Mouse (Mus musculus) liver, adult 2 months (tissue): ENCODE results near the gene Aspdh. TPM values are rescaled to one million over a fixed set of nuclear protein-coding genes. Genes with fewer than 3 reads are reported as not detected.

Experiments used
- DNase-seq: peaks from one replicate; pipeline ENCODE4 v3.0.0-alpha.2; 2011; ENCODE audit warnings: low read depth, low spot score; ENCODE audit errors: extremely low read depth
- H3K27ac ChIP-seq: fragments of 200-500 bp; replicated peaks from 2 replicates; pipeline ENCODE4 v1.5.1; 2012; ENCODE audit warnings: low read depth, mild to moderate bottlenecking, control low read depth, inconsistent platforms, low read length; ENCODE audit not compliant: insufficient read depth
- H3K27me3 ChIP-seq: fragments of 200-500 bp; 2 replicates; pipeline ENCODE4 v1.6.1; 2012; ENCODE audit warnings: mild to moderate bottlenecking, moderate library complexity, low read length, inconsistent platforms; ENCODE audit not compliant: control insufficient read depth, insufficient read depth
- H3K36me3 ChIP-seq: fragments of 200-500 bp; 2 replicates; pipeline ENCODE4 v1.6.1; 2012; ENCODE audit warnings: low read length, inconsistent platforms; ENCODE audit not compliant: control insufficient read depth, insufficient read depth
- H3K4me1 ChIP-seq: fragments of 200-500 bp; 2 replicates; pipeline ENCODE4 v1.6.1; 2011; ENCODE audit warnings: low read length; ENCODE audit not compliant: control insufficient read depth, insufficient read depth
- H3K4me3 ChIP-seq: fragments of 200-500 bp; 2 replicates; pipeline ENCODE4 v1.5.1; 2011; ENCODE audit warnings: low read depth, mild to moderate bottlenecking, control low read depth, low read length, moderate library complexity; ENCODE audit not compliant: insufficient read depth
- H3K79me2 ChIP-seq: fragments of 200-500 bp; 2 replicates; pipeline ENCODE4 v1.6.1; 2012; ENCODE audit warnings: inconsistent platforms, mild to moderate bottlenecking, low read length, moderate library complexity; ENCODE audit not compliant: control insufficient read depth, insufficient read depth
- H3K9ac ChIP-seq: fragments of 200-500 bp; 2 replicates; pipeline ENCODE4 v1.6.1; 2012; ENCODE audit warnings: low read depth, mild to moderate bottlenecking, control low read depth, inconsistent platforms, low read length
- CTCF ChIP-seq: fragments of 200-500 bp; IDR thresholded peaks from 2 replicates; pipeline ENCODE4 v1.5.1; 2011; ENCODE audit warnings: low read depth, low read length, control low read depth
- POLR2A ChIP-seq: fragments of 200-500 bp; IDR thresholded peaks from 2 replicates; pipeline ENCODE4 v1.6.1; 2011; ENCODE audit warnings: low read length, control low read depth; ENCODE audit not compliant: insufficient read depth; ENCODE audit errors: extremely low read depth
- WGBS: fragments of 180-500 bp; shearing (Covaris S2); methylation state at CpG from one replicate; pipeline ENCODE4 v1.1.7; 2018; 5-methylcytosine and 5-hydroxymethylcytosine counted together
- polyA plus RNA-seq: library from polyadenylated mRNA; depleted of rRNA; stranded (reverse); fragments of >200 nt; gene quantifications from 2 replicates; pipeline ENCODE4 v1.2.3, GENCODE M21; 2012; rRNA removed
- total RNA-seq: library from RNA; depleted of rRNA; stranded (reverse); fragments of >200 nt; gene quantifications from 2 replicates; pipeline ENCODE4 v1.2.3, GENCODE M21; 2014; rRNA removed

Gene Aspdh
- total and polyA plus RNA-seq, 2 experiments: 146 to 608 TPM

DNA sequence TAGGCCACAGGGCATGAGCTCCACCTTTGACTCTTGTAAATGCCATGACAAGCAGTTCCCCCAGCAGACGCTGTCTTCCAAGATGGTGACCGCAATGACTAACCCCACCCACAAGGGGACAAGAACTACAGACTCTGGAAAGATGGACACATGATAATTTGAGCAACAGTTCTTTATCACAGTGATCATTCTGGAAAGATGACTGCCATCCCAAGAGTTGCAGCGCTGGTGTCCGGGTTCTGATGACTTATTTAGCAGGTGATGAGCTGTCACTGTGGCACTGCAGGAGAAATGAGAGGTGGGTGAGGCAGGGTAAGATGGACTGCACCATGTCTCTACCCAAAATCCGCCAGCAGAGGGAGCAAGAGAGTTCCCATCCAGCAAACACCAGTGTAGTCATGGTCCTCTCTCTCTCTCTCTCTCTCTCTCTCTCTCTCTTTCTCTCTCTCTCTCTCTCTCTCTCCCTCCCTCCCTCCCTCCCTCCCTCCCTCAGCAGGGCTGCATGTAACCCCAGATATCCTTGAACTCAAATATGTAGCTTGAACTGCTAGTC lies 36.4 kb downstream of the Aspdh start:
- H3K79me2 ChIP-seq: no peaks in the 10 kb centered on the region
- WGBS: 36% methylated on average over 5 of the region's 5 CpGs
- no peak overlapping the region for H3K4me3 ChIP-seq
- DNase-seq: peak; percentile 34
- no peak overlapping the region for H3K9ac ChIP-seq
- H3K27ac ChIP-seq: no peak overlapping the region
- no peaks in the 10 kb centered on the region for H3K27me3 ChIP-seq
- peaks cover 16% of the 10 kb centered on the region for H3K4me1 ChIP-seq
- TF ChIP-seq POLR2A (no peak), CTCF (peak; percentile 80)
- H3K36me3 ChIP-seq: no peaks in the 10 kb centered on the region

DNA sequence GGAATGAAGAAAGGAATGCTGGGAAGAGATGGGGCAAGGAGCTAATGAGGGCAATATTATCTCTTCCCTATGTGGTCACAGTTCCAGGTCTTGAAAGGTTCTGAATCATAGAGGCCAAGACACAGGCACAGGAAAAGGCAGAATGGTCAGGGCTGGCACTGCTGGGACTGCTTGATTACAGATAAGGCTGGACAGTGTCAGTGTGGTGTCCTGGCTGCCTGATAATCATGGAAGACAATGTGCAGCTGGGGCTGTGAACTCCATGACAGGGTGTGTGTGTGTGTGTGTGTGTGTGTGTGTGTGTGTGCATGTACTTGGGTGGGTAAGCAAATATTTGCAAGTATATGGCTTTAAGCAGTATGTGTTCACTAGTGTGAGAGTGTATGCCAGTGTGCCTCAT lies 42.3 kb downstream of the Aspdh start:
- H3K9ac ChIP-seq: no peak overlapping the region
- TF ChIP-seq CTCF (no peak), POLR2A (no peak)

More for the DNA sequence above, 42.3 kb downstream of the Aspdh start:
- no peaks in the 10 kb centered on the region for H3K79me2 ChIP-seq
- no peak overlapping the region for H3K27ac ChIP-seq
- no peaks in the 10 kb centered on the region for H3K36me3 ChIP-seq
- DNase-seq: no peak
- peaks cover 4% of the 10 kb centered on the region; the same call in 1 of the 2 replicates for H3K27me3 ChIP-seq
- H3K4me1 ChIP-seq: no peaks in the 10 kb centered on the region
- no peak overlapping the region for H3K4me3 ChIP-seq

Other genes starting within 250 kb of the Aspdh start
- 0.28 TPM in 1 of 2 replicates, not detected in the other for gene Klk1b5, start 249.4 kb upstream of the Aspdh start, total RNA-seq
- not detected in 2 replicates for gene Klk1b5, start 249.4 kb upstream of the Aspdh start, polyA plus RNA-seq
- 2.2 and 11.1 TPM in 2 replicates for gene Klk1, start 240.0 kb upstream of the Aspdh start, total RNA-seq
- gene Klk1, start 240.0 kb upstream of the Aspdh start, polyA plus RNA-seq: 0.57 and 1.9 TPM in 2 replicates
- not detected in 2 replicates for gene Gm36864, start 229.2 kb upstream of the Aspdh start, total RNA-seq
- gene Gm36864, start 229.2 kb upstream of the Aspdh start, polyA plus RNA-seq: not detected in 2 replicates
- 0.18 and 0.20 TPM in 2 replicates for gene 1700028J19Rik, start 218.7 kb upstream of the Aspdh start, total RNA-seq
- gene 1700028J19Rik, start 218.7 kb upstream of the Aspdh start, polyA plus RNA-seq: 0.77 and 1.4 TPM in 2 replicates
- gene 2410002F23Rik, start 218.7 kb upstream of the Aspdh start, total RNA-seq: 6.1 and 7.2 TPM in 2 replicates
- 14.3 and 30.1 TPM in 2 replicates for gene 2410002F23Rik, start 218.7 kb upstream of the Aspdh start, polyA plus RNA-seq
- gene Acp4, start 208.0 kb upstream of the Aspdh start, total RNA-seq: not detected in 2 replicates
- not detected in 2 replicates for gene Acp4, start 208.0 kb upstream of the Aspdh start, polyA plus RNA-seq
- not detected in 2 replicates for gene Gm15517, start 203.9 kb upstream of the Aspdh start, total RNA-seq
- gene Gm15517, start 203.9 kb upstream of the Aspdh start, polyA plus RNA-seq: not detected in 2 replicates
- gene Clec11a, start 158.5 kb upstream of the Aspdh start, total RNA-seq: 1.3 and 1.9 TPM in 2 replicates
- gene Clec11a, start 158.5 kb upstream of the Aspdh start, polyA plus RNA-seq: 2.0 and 2.4 TPM in 2 replicates
- under 0.01 TPM in 1 of 2 replicates, not detected in the other for gene Shank1, start 155.1 kb upstream of the Aspdh start, total RNA-seq
- gene Shank1, start 155.1 kb upstream of the Aspdh start, polyA plus RNA-seq: 0.04 and 0.06 TPM in 2 replicates
- 1.4 and 2.6 TPM in 2 replicates for gene Syt3, start 81.3 kb upstream of the Aspdh start, total RNA-seq
- gene Syt3, start 81.3 kb upstream of the Aspdh start, polyA plus RNA-seq: 4.9 and 7.1 TPM in 2 replicates
- not detected in 2 replicates for gene 1700008O03Rik, start 79.6 kb upstream of the Aspdh start, total RNA-seq
- gene 1700008O03Rik, start 79.6 kb upstream of the Aspdh start, polyA plus RNA-seq: 0.22 and 0.27 TPM in 2 replicates
- gene Lrrc4b, start 36.4 kb upstream of the Aspdh start, total RNA-seq: 0.07 TPM in 1 of 2 replicates, not detected in the other
- not detected in 2 replicates for gene Lrrc4b, start 36.4 kb upstream of the Aspdh start, polyA plus RNA-seq
- 25.5 and 27.1 TPM in 2 replicates for gene Josd2, start 2.6 kb downstream of the Aspdh start, total RNA-seq
- 99.7 and 206 TPM in 2 replicates for gene Josd2, start 2.6 kb downstream of the Aspdh start, polyA plus RNA-seq
- gene Emc10, start 31.1 kb downstream of the Aspdh start, total RNA-seq: 29.7 and 40.5 TPM in 2 replicates
- gene Emc10, start 31.1 kb downstream of the Aspdh start, polyA plus RNA-seq: 227 and 287 TPM in 2 replicates
- gene Fam71e1, start 31.2 kb downstream of the Aspdh start, total RNA-seq: 1.7 and 1.8 TPM in 2 replicates
- 4.1 and 4.7 TPM in 2 replicates for gene Fam71e1, start 31.2 kb downstream of the Aspdh start, polyA plus RNA-seq
- gene Mybpc2, start 59.3 kb downstream of the Aspdh start, total RNA-seq: 0.55 TPM in 1 of 2 replicates, not detected in the other
- not detected in 2 replicates for gene Mybpc2, start 59.3 kb downstream of the Aspdh start, polyA plus RNA-seq
- gene Spib, start 66.7 kb downstream of the Aspdh start, total RNA-seq: 0.18 and 0.81 TPM in 2 replicates
- 0.56 and 1.9 TPM in 2 replicates for gene Spib, start 66.7 kb downstream of the Aspdh start, polyA plus RNA-seq
- 2.4 and 4.0 TPM in 2 replicates for gene Pold1, start 83.5 kb downstream of the Aspdh start, total RNA-seq
- gene Pold1, start 83.5 kb downstream of the Aspdh start, polyA plus RNA-seq: 5.2 and 6.5 TPM in 2 replicates
- gene Nr1h2, start 88.6 kb downstream of the Aspdh start, total RNA-seq: 21.6 and 30.8 TPM in 2 replicates
- gene Nr1h2, start 88.6 kb downstream of the Aspdh start, polyA plus RNA-seq: 74.9 and 80.3 TPM in 2 replicates
- gene Napsa, start 107.0 kb downstream of the Aspdh start, total RNA-seq: 0.65 and 1.6 TPM in 2 replicates
- gene Napsa, start 107.0 kb downstream of the Aspdh start, polyA plus RNA-seq: 1.1 and 1.7 TPM in 2 replicates
- gene Kcnc3, start 125.3 kb downstream of the Aspdh start, total RNA-seq: 0.37 and 1.2 TPM in 2 replicates
- gene Kcnc3, start 125.3 kb downstream of the Aspdh start, polyA plus RNA-seq: 4.6 and 5.3 TPM in 2 replicates
- 7.0 and 8.0 TPM in 2 replicates for gene Myh14, start 205.5 kb downstream of the Aspdh start, total RNA-seq
- gene Myh14, start 205.5 kb downstream of the Aspdh start, polyA plus RNA-seq: 5.6 and 6.0 TPM in 2 replicates
- gene Izumo2, start 243.4 kb downstream of the Aspdh start, total RNA-seq: not detected in 2 replicates
- gene Izumo2, start 243.4 kb downstream of the Aspdh start, polyA plus RNA-seq: not detected in 2 replicates